Mouse (Mus musculus) liver, embryonic 14.5 days (tissue): ENCODE measurements at regions not wholly inside any gene's neighbourhood (a gene's known extent, or its start where the extent isn't known, plus 50 kb on each side); places are given as distances from the start of the nearest gene placed in this dataset.

ENCODE experiments used
- ATAC-seq: fragments of 200-750 bp; cut with Nextera tagmentation; 2 replicates; pipeline ENCODE4 v1.8.0; 2017; ENCODE audit warnings: moderate number of reproducible peaks, mild to moderate bottlenecking, moderate library complexity; ENCODE audit not compliant: insufficient read depth
- DNase-seq, 3 experiments: peaks; one replicate each; pipeline ENCODE4 v3.0.0-alpha.2; 2012 to 2013; ENCODE audit warnings: low read depth in 3 of 3, low spot score in 3 of 3
- H3K27ac ChIP-seq: fragments of 300-500 bp; sonication (generic); 2 replicates; pipeline ENCODE4 v1.5.1; 2014; ENCODE audit warnings: moderate library complexity, mild to moderate bottlenecking, control low read depth, inconsistent platforms
- H3K27me3 ChIP-seq: fragments of 300-500 bp; sonication (generic); 2 replicates; pipeline ENCODE4 v1.6.1; 2014; ENCODE audit warnings: mild to moderate bottlenecking, low read length, moderate library complexity; ENCODE audit not compliant: control insufficient read depth, insufficient read depth
- H3K36me3 ChIP-seq: fragments of 300-500 bp; sonication (generic); replicated peaks from 2 replicates; pipeline ENCODE4 v1.6.1; 2014; ENCODE audit warnings: low read depth; ENCODE audit not compliant: control insufficient read depth, insufficient read depth
- H3K4me1 ChIP-seq, 2 experiments: fragments of 200-500 bp in 1 of 2; fragments of 300-500 bp in 1 of 2; sonication (generic) in 1 of 2; replicated peaks; 2 replicates each; pipeline ENCODE4 v1.6.1; 2012 to 2014; ENCODE audit warnings: antibody characterized with exemption in 1 of 2, inconsistent platforms in 1 of 2, low read length in 1 of 2; ENCODE audit not compliant: control insufficient read depth in 2 of 2, insufficient read depth in 2 of 2
- H3K4me2 ChIP-seq: fragments of 300-500 bp; sonication (generic); 2 replicates; pipeline ENCODE4 v1.6.1; 2014; ENCODE audit warnings: low read depth, mild to moderate bottlenecking, control low read depth, moderate library complexity
- H3K4me3 ChIP-seq, 2 experiments: fragments of 200-500 bp in 1 of 2; fragments of 300-500 bp in 1 of 2; sonication (generic) in 1 of 2; 2 replicates each; pipeline ENCODE4 v1.5.1; 2012 to 2014; ENCODE audit warnings: low read depth in 2 of 2, low read length in 2 of 2, mild to moderate bottlenecking in 2 of 2, control low read depth in 1 of 2, inconsistent platforms in 1 of 2, moderate library complexity in 1 of 2; ENCODE audit not compliant: insufficient read depth in 1 of 2
- H3K9ac ChIP-seq: fragments of 300-500 bp; sonication (generic); replicated peaks from 2 replicates; pipeline ENCODE4 v1.6.1; 2014; ENCODE audit warnings: mild to moderate bottlenecking, control low read depth, moderate library complexity
- H3K9me3 ChIP-seq: fragments of 300-500 bp; sonication (generic); 2 replicates; pipeline ENCODE4 v1.6.1; 2016; ENCODE audit warnings: low read length, mixed read lengths; ENCODE audit not compliant: control insufficient read depth
- CTCF ChIP-seq: IDR thresholded peaks from 2 replicates; pipeline ENCODE4 v1.5.1; 2016; ENCODE audit warnings: antibody characterized with exemption, low read depth, control low read depth
- EP300 ChIP-seq: IDR thresholded peaks from 2 replicates; pipeline ENCODE4 v1.6.1; 2016; ENCODE audit warnings: antibody characterized with exemption, low read depth
- WGBS: fragments of 180-500 bp; shearing (Covaris S2); extraction: QIAGEN DNeasy Blood & Tissue Kit; methylation state at CpG from one replicate; pipeline ENCODE4 v1.1.7; 2014; ENCODE audit not compliant: insufficient replicate concordance; 5-methylcytosine and 5-hydroxymethylcytosine counted together

- Histone ChIP-seq H3K9me3 (no peaks in the 10 kb centered on the region), H3K36me3 (no peaks in the 10 kb centered on the region), H3K27ac (no peak overlapping the region), H3K27me3 (no peaks in the 10 kb centered on the region), H3K4me1 (no peaks in the 10 kb centered on the region), H3K9ac (no peak overlapping the region), H3K4me2 (no peak overlapping the region), H3K4me3 (no peak overlapping the region)
- TF ChIP-seq EP300 (no peak), CTCF (no peak)
- 71% methylated on average over 5 of the region's 5 CpGs for WGBS
- no peak for ATAC-seq
- no peak for DNase-seq
Observed at GRCm38 (mm10) chr13:53639584-53639983, 166.7 kb upstream of the Msx2 start.

- Histone ChIP-seq H3K4me2 (no peak overlapping the region), H3K27me3 (no peaks in the 10 kb centered on the region), H3K9ac (no peak overlapping the region), H3K4me3 (no peak overlapping the region), H3K9me3 (no peaks in the 10 kb centered on the region), H3K36me3 (no peaks in the 10 kb centered on the region), H3K4me1 (no peaks in the 10 kb centered on the region), H3K27ac (no peak overlapping the region)
- DNase-seq (no peak), ATAC-seq (no peak)
- 57% methylated on average over 10 of the region's 10 CpGs for WGBS
- TF ChIP-seq EP300 (no peak), CTCF (no peak)
Observed at GRCm38 (mm10) chr13:53639115-53639514, 166.2 kb upstream of the Msx2 start.

- Histone ChIP-seq H3K9me3 (no peaks in the 10 kb centered on the region), H3K9ac (no peak overlapping the region), H3K27ac (no peak overlapping the region), H3K4me1 (no peaks in the 10 kb centered on the region), H3K27me3 (no peaks in the 10 kb centered on the region), H3K4me2 (no peak overlapping the region), H3K36me3 (no peaks in the 10 kb centered on the region), H3K4me3 (no peak overlapping the region)
- 39% methylated on average over 5 of the region's 5 CpGs for WGBS
- no peak for TF ChIP-seq CTCF
- no peak for TF ChIP-seq EP300
- no peak for DNase-seq
- ATAC-seq, result no peak
Observed at GRCm38 (mm10) chr13:53636011-53636410, 163.1 kb upstream of the Msx2 start.

- WGBS, result 57% methylated on average over 9 of the region's 9 CpGs
- H3K27me3 ChIP-seq, result no peaks in the 10 kb centered on the region
- H3K4me1 ChIP-seq, result no peaks in the 10 kb centered on the region
- DNase-seq (no peak), ATAC-seq (no peak)
- no peak overlapping the region for H3K4me2 ChIP-seq
- no peak overlapping the region for H3K9ac ChIP-seq
- no peak overlapping the region for H3K27ac ChIP-seq
- H3K4me3 ChIP-seq, result no peak overlapping the region
- TF ChIP-seq EP300 (no peak), CTCF (no peak)
- H3K36me3 ChIP-seq, result no peaks in the 10 kb centered on the region
- H3K9me3 ChIP-seq, result no peaks in the 10 kb centered on the region
Observed at GRCm38 (mm10) chr13:53634637-53635203, 161.8 kb upstream of the Msx2 start.

GRCm38 (mm10) chr13:53598050-53598449 is 125.2 kb upstream of the Msx2 start:
- no peak for DNase-seq
- Histone ChIP-seq H3K27ac (no peak overlapping the region), H3K4me2 (no peak overlapping the region), H3K27me3 (no peaks in the 10 kb centered on the region), H3K9me3 (no peaks in the 10 kb centered on the region), H3K4me3 (no peak overlapping the region), H3K9ac (no peak overlapping the region), H3K36me3 (no peaks in the 10 kb centered on the region), H3K4me1 (no peaks in the 10 kb centered on the region)
- ATAC-seq, result no peak
- TF ChIP-seq EP300 (no peak), CTCF (no peak)
- 68% methylated on average over 10 of the region's 10 CpGs for WGBS
